In the genomic region with DNA sequence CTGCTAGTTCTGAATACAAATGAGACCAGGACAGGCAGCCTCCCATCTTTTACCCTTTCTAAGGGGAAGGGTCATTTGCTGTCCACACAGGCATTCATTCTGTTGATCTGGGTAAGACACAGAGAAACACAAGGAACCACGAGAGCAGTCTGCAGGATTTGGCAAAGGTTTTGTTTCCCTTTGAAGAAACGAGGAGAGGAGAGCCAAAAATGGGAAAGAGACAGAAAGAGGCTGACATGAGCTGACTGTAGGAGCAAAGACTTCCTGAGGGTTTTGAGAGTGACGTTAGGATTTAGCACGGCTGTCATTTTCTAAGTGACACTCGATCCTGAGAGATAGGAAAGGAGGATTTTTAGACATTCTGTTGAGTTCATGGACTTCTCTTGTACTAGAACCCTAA, we compare ENCODE assay signal across 14 mouse cellular contexts. TPM values are rescaled to one million over a fixed set of nuclear protein-coding genes. Genes with fewer than 3 reads are reported as not detected.
"Had no signal": no experiment of that assay in that cellular context is flagged by ENCODE, and none has a peak within 500 bp of the region (broad histone marks: within the 10 kb centered on the region; RNA-seq: fewer than 3 reads in every experiment).

No protein-coding gene starts in this region.

- DNase-seq: kidney, adult 8-10 months; kidney, postnatal 25 days; midbrain, embryonic 14.5 days; retina, postnatal 1 day; right cerebral cortex, postnatal 4 days; spleen, adult 18-20 months; thymus, adult 18-20 months; thymus, postnatal 14 days had no signal

- H3K9me3 ChIP-seq: limb, embryonic 15.5 days; liver, embryonic 12.5 days; neural tube, embryonic 12.5 days had no signal

- H3K4me3 ChIP-seq: limb, embryonic 15.5 days; liver, embryonic 12.5 days; neural tube, embryonic 12.5 days had no signal

- ATAC-seq: intestine, postnatal 0 days; liver, embryonic 12.5 days had no signal

- H3K4me2 ChIP-seq: limb, embryonic 15.5 days; liver, embryonic 12.5 days; neural tube, embryonic 12.5 days had no signal

- H3K36me3 ChIP-seq: limb, embryonic 15.5 days; liver, embryonic 12.5 days; neural tube, embryonic 12.5 days had no signal

- H3K27me3 ChIP-seq: neural tube, embryonic 12.5 days had no signal

- H3K9ac ChIP-seq: limb, embryonic 15.5 days; liver, embryonic 12.5 days; neural tube, embryonic 12.5 days had no signal

- H3K27ac ChIP-seq: limb, embryonic 15.5 days; liver, embryonic 12.5 days; neural tube, embryonic 12.5 days had no signal

RNA-seq across cellular contexts. Expression of gene Slc35g2, which starts 3.1 kb away (rescaled TPM):
- total RNA-seq: monocyte, adult 5-6 weeks; neutrophil, adult 5-6 weeks had no signal
